Mouse (Mus musculus): ENCODE results near the gene Capn1. TPM values are rescaled to one million over a fixed set of nuclear protein-coding genes. Genes with fewer than 3 reads are reported as not detected.

Capn1 gene
- polyA plus RNA-seq, 1 experiment from 2014 or later = 26.0 TPM

- Histone ChIP-seq H3K4me1 (peaks cover 27% of the 10 kb centered on the region), H3K27ac (peak overlapping the region; percentile 47; the same call in 1 of the 2 replicates), H3K4me3 (no peak overlapping the region), H3K9ac (no peak overlapping the region), H3K4me2 (no peak overlapping the region), H3K36me3 (peaks cover 70% of the 10 kb centered on the region), H3K27me3 (no peaks in the 10 kb centered on the region), H3K9me3 (no peaks in the 10 kb centered on the region)
- WGBS = 18% methylated on average over 3 of the region's 3 CpGs
- no peak for ATAC-seq (ENCODE audit: insufficient number of reproducible peaks, low FRiP score, low TSS enrichment, low read depth)
These were observed 59.0 kb downstream of the Capn1 start for GRCm38 (mm10) chr19:5956685-5957084.

- Histone ChIP-seq H3K9ac (no peak overlapping the region), H3K27me3 (no peaks in the 10 kb centered on the region), H3K4me1 (peaks cover 27% of the 10 kb centered on the region; the same call in 1 of the 2 replicates), H3K27ac (peak overlapping the region; percentile 47), H3K36me3 (peaks cover 73% of the 10 kb centered on the region), H3K4me2 (no peak overlapping the region), H3K9me3 (no peaks in the 10 kb centered on the region), H3K4me3 (peak overlapping the region; percentile 2; the same call in 1 of the 2 replicates)
- WGBS = 63% methylated on average over 28 of the region's 28 CpGs
- ATAC-seq (ENCODE audit: insufficient number of reproducible peaks, low FRiP score, low TSS enrichment, low read depth) = no peak
These were observed 59.7 kb downstream of the Capn1 start for GRCm38 (mm10) chr19:5955704-5956670.

DNA sequence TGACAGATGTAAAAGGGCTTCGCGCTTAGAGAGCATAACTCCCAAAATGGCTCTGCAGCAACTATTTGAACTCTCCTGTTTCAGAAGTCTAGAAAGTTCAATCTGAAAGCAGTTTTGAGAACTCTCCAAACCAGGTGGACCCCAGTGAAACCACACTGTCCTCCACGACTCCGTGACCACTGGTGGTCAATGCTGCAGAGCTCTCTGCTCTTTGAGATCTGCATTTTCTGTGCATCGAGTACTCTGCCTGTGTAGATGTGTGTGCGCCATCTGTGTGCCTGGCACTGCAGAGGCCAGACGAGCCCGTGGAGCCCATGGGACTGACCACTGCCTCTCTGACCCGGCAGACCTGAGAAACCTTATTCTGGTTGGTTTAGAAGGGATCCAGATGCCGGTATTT, 60.8 kb downstream of the Capn1 start:
- no peak for ATAC-seq (ENCODE audit: insufficient number of reproducible peaks, low FRiP score, low TSS enrichment, low read depth)
- Histone ChIP-seq H3K27me3 (no peaks in the 10 kb centered on the region), H3K4me2 (no peak overlapping the region), H3K4me3 (no peak overlapping the region), H3K27ac (peak overlapping the region; percentile 17; the same call in 1 of the 2 replicates), H3K36me3 (peaks cover 78% of the 10 kb centered on the region), H3K4me1 (peaks cover 27% of the 10 kb centered on the region; the same call in 1 of the 2 replicates), H3K9ac (no peak overlapping the region), H3K9me3 (no peaks in the 10 kb centered on the region)
- WGBS = 90% methylated on average over 10 of the region's 10 CpGs

DNA sequence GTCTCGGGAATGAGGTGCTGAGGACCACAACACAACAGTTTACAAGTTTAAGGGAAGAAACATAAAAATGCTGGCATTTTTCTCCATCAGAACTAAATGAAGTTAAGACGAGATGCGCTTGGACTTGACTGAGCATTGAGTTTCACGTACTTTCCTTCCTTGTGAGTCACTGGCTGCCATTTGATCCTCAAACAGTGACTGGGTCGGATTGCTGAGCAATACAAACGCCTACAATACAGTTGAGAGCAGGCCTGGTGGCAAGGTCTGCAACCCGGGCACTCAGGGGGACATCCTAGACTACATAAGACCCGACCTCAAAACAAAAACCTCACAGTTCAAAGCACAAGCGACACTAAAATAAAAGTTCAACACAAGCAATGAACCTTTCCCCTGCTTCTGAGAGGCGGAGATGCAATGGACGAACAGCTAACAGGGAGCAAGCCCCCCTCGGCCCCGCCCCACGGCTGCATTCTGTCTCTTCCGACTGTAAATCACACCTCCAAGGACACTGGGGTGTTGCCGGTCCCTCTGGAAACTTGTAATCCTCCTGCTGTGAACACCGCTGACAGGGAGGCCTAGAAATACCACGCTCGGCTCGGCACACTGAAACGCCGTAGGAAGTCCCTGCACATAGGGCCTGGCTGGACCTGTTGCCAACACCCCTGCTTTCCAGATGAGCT, 61.5 kb downstream of the Capn1 start:
- WGBS = 60% methylated on average over 22 of the region's 22 CpGs
- H3K27ac ChIP-seq = peak overlapping the region; percentile 14; the same call in 1 of the 2 replicates
- no peak overlapping the region for H3K4me3 ChIP-seq
- no peak overlapping the region for H3K4me2 ChIP-seq
- no peak overlapping the region for H3K9ac ChIP-seq
- no peaks in the 10 kb centered on the region for H3K9me3 ChIP-seq
- peaks cover 81% of the 10 kb centered on the region for H3K36me3 ChIP-seq
- H3K27me3 ChIP-seq = no peaks in the 10 kb centered on the region
- ATAC-seq (ENCODE audit: insufficient number of reproducible peaks, low FRiP score, low TSS enrichment, low read depth) = no peak
- peaks cover 27% of the 10 kb centered on the region; the same call in 1 of the 2 replicates for H3K4me1 ChIP-seq

- H3K4me3 ChIP-seq = no peak overlapping the region
- peaks cover 27% of the 10 kb centered on the region; the same call in 1 of the 2 replicates for H3K4me1 ChIP-seq
- no peak for ATAC-seq (ENCODE audit: insufficient number of reproducible peaks, low FRiP score, low TSS enrichment, low read depth)
- WGBS = 88% methylated on average over 19 of the region's 19 CpGs
- no peaks in the 10 kb centered on the region for H3K27me3 ChIP-seq
- no peak overlapping the region for H3K9ac ChIP-seq
- H3K27ac ChIP-seq = peak overlapping the region; percentile 71
- no peak overlapping the region for H3K4me2 ChIP-seq
- H3K9me3 ChIP-seq = no peaks in the 10 kb centered on the region
- H3K36me3 ChIP-seq = peaks cover 81% of the 10 kb centered on the region
These were observed 62.4 kb downstream of the Capn1 start for GRCm38 (mm10) chr19:5953201-5953770.

DNA sequence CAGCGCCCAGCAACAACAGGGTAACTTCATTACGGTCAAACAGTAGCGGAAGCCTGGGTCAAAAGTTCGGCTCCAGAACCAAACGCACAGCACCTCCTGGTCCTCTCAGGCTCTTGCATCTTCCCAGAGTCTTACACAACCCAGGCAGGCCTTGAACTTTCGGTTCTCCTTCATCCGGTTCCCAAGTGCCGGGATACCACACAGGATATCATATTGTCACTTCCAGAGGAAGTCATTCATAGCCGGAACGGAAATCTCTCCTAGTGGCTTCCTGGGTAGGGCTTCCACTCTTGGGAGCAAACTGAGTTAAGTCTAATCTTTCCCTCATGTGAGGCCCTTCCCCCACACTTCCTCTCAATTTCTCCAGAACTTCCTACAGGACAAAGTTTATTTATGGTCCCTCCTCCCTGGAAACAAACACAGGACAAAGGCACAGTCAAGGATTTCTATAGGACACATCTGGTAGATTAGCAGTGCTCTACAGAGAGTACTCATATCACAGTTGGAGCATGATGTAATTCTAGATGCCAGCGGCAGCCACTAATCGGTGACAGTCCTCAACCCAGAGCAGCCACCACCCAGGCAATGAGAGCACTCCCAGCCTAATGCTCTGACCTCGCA, 63.5 kb downstream of the Capn1 start:
- H3K27ac ChIP-seq = peak overlapping the region; percentile 71; the same call in 1 of the 2 replicates
- WGBS = 63% methylated on average over 13 of the region's 13 CpGs
- H3K9ac ChIP-seq = no peak overlapping the region
- no peaks in the 10 kb centered on the region for H3K27me3 ChIP-seq
- ATAC-seq (ENCODE audit: insufficient number of reproducible peaks, low FRiP score, low TSS enrichment, low read depth) = peak; percentile 42; the same call in 1 of the 2 replicates
- H3K9me3 ChIP-seq = no peaks in the 10 kb centered on the region
- no peak overlapping the region for H3K4me2 ChIP-seq
- H3K36me3 ChIP-seq = peaks cover 83% of the 10 kb centered on the region
- H3K4me1 ChIP-seq = peaks cover 27% of the 10 kb centered on the region; the same call in 1 of the 2 replicates
- H3K4me3 ChIP-seq = no peak overlapping the region

DNA sequence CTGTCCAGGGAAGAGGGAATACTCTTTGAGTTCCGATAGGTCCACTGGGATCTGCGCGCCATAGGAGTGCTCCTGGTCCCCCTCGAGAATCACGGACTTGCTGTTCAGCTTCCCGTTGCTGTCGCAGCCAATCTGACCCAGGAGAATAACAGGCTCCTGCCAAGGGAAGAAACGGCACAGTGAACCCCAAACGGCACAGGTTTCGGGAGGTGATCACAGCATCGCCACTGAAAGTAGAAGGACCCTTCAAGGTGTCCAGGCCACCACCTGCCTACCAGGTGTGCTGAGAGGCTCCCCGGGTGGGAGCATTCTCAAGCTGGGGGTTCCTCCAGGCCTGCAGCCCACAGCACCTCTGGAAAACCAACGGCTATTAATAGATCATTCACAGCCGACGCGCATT, 64.1 kb downstream of the Capn1 start:
- 0 out of 2 replicates have a peak overlapping the region, but pooled peaks have one; percentile 71 for H3K27ac ChIP-seq
- 84% methylated on average over 16 of the region's 16 CpGs for WGBS
- H3K9me3 ChIP-seq = no peaks in the 10 kb centered on the region
- no peak overlapping the region for H3K4me3 ChIP-seq
- no peaks in the 10 kb centered on the region for H3K27me3 ChIP-seq
- peaks cover 27% of the 10 kb centered on the region; the same call in 1 of the 2 replicates for H3K4me1 ChIP-seq
- no peak overlapping the region for H3K9ac ChIP-seq
- no peak for ATAC-seq (ENCODE audit: insufficient number of reproducible peaks, low FRiP score, low TSS enrichment, low read depth)
- peaks cover 80% of the 10 kb centered on the region for H3K36me3 ChIP-seq
- no peak overlapping the region for H3K4me2 ChIP-seq

DNA sequence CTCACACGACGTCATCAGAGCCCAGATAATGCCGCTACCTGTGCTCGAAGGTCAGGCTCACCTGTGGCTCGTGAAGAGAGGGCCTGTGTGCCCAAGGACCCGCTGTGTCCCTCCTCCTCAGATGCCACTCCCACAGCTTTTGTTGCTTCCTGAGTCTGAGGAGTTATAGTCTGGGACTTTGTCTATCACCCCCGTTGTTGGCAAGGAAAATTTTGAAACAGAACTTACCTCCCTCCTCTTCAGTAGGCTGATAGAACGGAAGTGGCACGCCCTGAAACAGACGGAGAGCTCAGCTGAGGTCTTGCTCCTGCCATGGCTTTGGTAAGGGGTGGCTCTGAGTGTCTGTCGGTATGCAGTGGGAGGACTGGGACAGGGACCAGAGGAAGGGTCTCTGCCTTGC, 65.5 kb downstream of the Capn1 start:
- WGBS = 93% methylated on average over 11 of the region's 11 CpGs
- peaks cover 93% of the 10 kb centered on the region for H3K36me3 ChIP-seq

GRCm38 (mm10) chr19:5945891-5946290, 69.8 kb downstream of the Capn1 start:
- H3K9ac ChIP-seq = no peak overlapping the region
- 0 out of 2 replicates have a peak overlapping the region, but pooled peaks have one; percentile 5 for H3K27ac ChIP-seq

More for the DNA sequence above, 65.5 kb downstream of the Capn1 start:
- Histone ChIP-seq H3K27ac (no peak overlapping the region), H3K9me3 (no peaks in the 10 kb centered on the region), H3K4me2 (no peak overlapping the region), H3K27me3 (no peaks in the 10 kb centered on the region), H3K4me1 (peaks cover 23% of the 10 kb centered on the region; the same call in 1 of the 2 replicates), H3K9ac (no peak overlapping the region), H3K4me3 (no peak overlapping the region)
- no peak for ATAC-seq (ENCODE audit: insufficient number of reproducible peaks, low FRiP score, low TSS enrichment, low read depth)

DNA sequence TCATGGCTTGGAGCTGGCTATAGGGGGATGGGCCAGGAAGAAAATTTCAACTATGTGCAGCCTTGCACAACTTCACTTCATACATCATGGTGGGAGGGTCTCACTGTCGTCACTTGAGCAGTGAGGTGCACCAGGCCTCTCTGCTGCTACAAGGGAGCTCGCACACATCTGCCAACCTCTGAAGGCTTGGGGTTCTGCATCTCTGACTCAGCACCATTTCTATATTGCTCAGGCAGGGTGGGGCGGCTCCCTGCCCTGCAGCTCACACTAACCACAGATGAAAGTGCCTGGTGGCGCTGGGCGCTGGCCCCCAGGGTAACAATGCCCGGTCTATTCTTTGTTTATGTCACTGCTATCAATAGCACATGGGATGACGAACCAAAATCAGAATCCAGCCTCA, 70.7 kb downstream of the Capn1 start:
- no peak overlapping the region for H3K4me2 ChIP-seq
- WGBS = 63% methylated on average over 7 of the region's 7 CpGs
- H3K27me3 ChIP-seq = no peaks in the 10 kb centered on the region
- no peak overlapping the region for H3K27ac ChIP-seq
- no peaks in the 10 kb centered on the region for H3K9me3 ChIP-seq
- ATAC-seq (ENCODE audit: insufficient number of reproducible peaks, low FRiP score, low TSS enrichment, low read depth) = no peak; the same call in 1 of the 2 replicates
- no peak overlapping the region for H3K9ac ChIP-seq
- H3K36me3 ChIP-seq = peaks cover 76% of the 10 kb centered on the region
- H3K4me1 ChIP-seq = peaks cover 20% of the 10 kb centered on the region
- no peak overlapping the region for H3K4me3 ChIP-seq

More at GRCm38 (mm10) chr19:5945891-5946290, 69.8 kb downstream of the Capn1 start:
- no peak for ATAC-seq (ENCODE audit: insufficient number of reproducible peaks, low FRiP score, low TSS enrichment, low read depth)
- Histone ChIP-seq H3K36me3 (peaks cover 84% of the 10 kb centered on the region), H3K4me2 (no peak overlapping the region), H3K4me3 (no peak overlapping the region), H3K27me3 (no peaks in the 10 kb centered on the region), H3K4me1 (peaks cover 13% of the 10 kb centered on the region), H3K9me3 (no peaks in the 10 kb centered on the region)
- 75% methylated on average over 8 of the region's 8 CpGs for WGBS

DNA sequence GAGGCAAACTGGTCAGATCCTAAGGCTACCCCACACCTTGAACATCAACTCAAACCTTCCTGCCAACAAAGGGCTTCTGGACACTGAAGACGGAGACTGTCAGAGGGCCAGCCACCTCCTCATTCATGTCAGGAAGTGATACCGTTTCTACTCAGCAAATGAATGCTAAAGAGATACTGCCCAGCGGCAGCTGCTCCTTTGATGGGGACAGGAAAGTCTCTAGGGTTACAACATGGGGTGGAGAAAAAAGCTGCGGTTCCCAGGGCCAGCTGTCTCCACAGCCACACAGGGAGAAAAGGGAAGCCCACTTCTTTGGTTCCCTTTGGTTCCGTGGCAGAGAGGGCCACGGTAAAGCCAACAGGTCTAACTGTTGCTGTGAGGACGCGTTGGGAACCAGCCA, 71.6 kb downstream of the Capn1 start:
- ATAC-seq (ENCODE audit: insufficient number of reproducible peaks, low FRiP score, low TSS enrichment, low read depth) = no peak
- Histone ChIP-seq H3K9me3 (no peaks in the 10 kb centered on the region), H3K27ac (peak overlapping the region; percentile 6; the same call in 1 of the 2 replicates), H3K9ac (no peak overlapping the region), H3K4me1 (peaks cover 27% of the 10 kb centered on the region), H3K27me3 (no peaks in the 10 kb centered on the region), H3K4me3 (no peak overlapping the region), H3K4me2 (no peak overlapping the region), H3K36me3 (peaks cover 74% of the 10 kb centered on the region)
- 69% methylated on average over 8 of the region's 8 CpGs for WGBS
